Mouse (Mus musculus) 416B (cell line): ENCODE measurements around the gene Hpcal4.

Source experiments
- DNase-seq: peaks from one replicate; pipeline ENCODE4 v3.0.0; 2011; ENCODE audit warnings: low read depth

The Hpcal4 gene

GRCm38 (mm10) chr4:123239361-123240203, 56.6 kb downstream of the Hpcal4 start:
- DNase-seq: no peak
